ENCODE assay signal across 14 mouse cellular contexts in the genomic region with DNA sequence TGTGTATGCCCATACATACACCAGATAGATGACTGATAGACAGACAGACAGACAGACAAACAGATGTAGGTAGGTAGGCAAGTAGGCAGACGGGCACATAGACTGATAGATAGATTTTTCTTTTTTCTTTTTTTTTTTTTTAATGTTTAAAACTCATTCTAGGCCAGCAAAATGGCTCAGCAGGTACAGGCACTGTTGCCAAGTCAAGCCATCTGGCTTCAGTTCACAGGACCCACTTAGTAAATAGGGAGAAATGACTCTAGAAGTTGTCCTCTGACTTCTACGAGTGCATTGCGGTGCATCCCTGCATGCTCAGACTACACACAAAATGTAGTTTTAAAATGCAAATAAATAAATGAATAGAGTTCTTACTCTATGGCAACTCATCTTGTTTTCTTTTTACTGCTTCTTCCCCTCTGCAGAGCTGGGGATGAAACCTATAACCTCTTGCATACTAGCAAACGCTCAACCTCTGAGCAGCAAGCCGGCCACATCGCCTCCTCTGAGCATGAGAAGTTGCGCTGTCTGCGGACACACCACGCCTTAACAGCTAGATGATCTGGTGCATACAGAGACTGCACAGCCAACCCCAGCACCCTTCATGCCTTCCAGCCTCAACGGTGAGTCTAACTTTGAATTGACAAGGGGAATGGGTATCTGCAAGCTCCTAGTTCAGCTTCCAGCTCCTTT. TPM values are rescaled to one million over a fixed set of nuclear protein-coding genes. Genes with fewer than 3 reads are reported as not detected.
DNase-seq lines count a peak whose midpoint lies in the region.
"Had no signal": no experiment of that assay in that cellular context is flagged by ENCODE, and none has a peak within 500 bp of the region (broad histone marks: within the 10 kb centered on the region; RNA-seq: fewer than 3 reads in every experiment).

No protein-coding gene starts in this region.

- intact Hi-C loops in left cerebral cortex, postnatal 4 days (cut with DNase I) = no loop called here
- intact Hi-C loops in left cerebral cortex, postnatal 10 days (cut with DNase I) = no loop called here

- peak; percentile 44 for DNase-seq in left cerebral cortex, postnatal 4 days
- DNase-seq in left cerebral cortex, postnatal 10 days (ENCODE audit: extremely low spot score in 1 of 2, low spot score in 2 of 2) = no peak
- DNase-seq in cerebellum, adult 11 months = peak; percentile 77
- DNase-seq in cerebellum, adult 8-10 months = peak; percentile 79
- peak; percentile 82 to 86 for DNase-seq in cerebellum, postnatal 36 days
- DNase-seq in kidney, adult 8-10 months = no peak
- DNase-seq in urinary bladder, postnatal 36 days (ENCODE audit: low spot score in 2 of 2) = no peak
- DNase-seq: gastrocnemius, postnatal 25 days; kidney, adult 2 months; kidney, postnatal 10 days; lung, postnatal 36 days; thymus, adult 18-20 months; thymus, postnatal 4 days had no signal

RNA-seq across cellular contexts. Expression of a gene that starts 16.1 kb away (rescaled TPM):
- not detected for total RNA-seq in left cerebral cortex, postnatal 4 days (2021)
- total RNA-seq in left cerebral cortex, postnatal 10 days (2021) = under 1 TPM; 0.41 to 0.55 TPM
- total RNA-seq: ES-E14; gastrocnemius, postnatal 25 days had no signal

RNA-seq across cellular contexts. Expression of a gene that starts 18.0 kb away (rescaled TPM):
- 10 to 100 TPM; 15.2 to 21.8 TPM for total RNA-seq in left cerebral cortex, postnatal 4 days (2021)
- total RNA-seq in left cerebral cortex, postnatal 10 days (2021) = 10 to 100 TPM; 17.4 to 17.6 TPM

RNA-seq across cellular contexts. Expression of a gene that starts 41.6 kb away (rescaled TPM):
- 1 to 10 TPM; 3.7 to 4.0 TPM for total RNA-seq in left cerebral cortex, postnatal 4 days (2021)
- 1 to 10 TPM; 2.1 to 3.9 TPM for total RNA-seq in left cerebral cortex, postnatal 10 days (2021)

RNA-seq across cellular contexts. Expression of a gene that starts 44.6 kb away (rescaled TPM):
- 10 to 100 TPM; 29.1 to 30.1 TPM for total RNA-seq in left cerebral cortex, postnatal 4 days (2021)
- 10 to 100 TPM; 29.3 to 31.7 TPM for total RNA-seq in left cerebral cortex, postnatal 10 days (2021)

RNA-seq across cellular contexts. Expression of a gene that starts 56.9 kb away (rescaled TPM):
- total RNA-seq in left cerebral cortex, postnatal 4 days (2021) = 100 to 1,000 TPM; 219 to 224 TPM
- 100 to 1,000 TPM; 255 TPM for total RNA-seq in left cerebral cortex, postnatal 10 days (2021)

Comparison
In these comparisons a context has a peak if more than half of its experiments do, and no peak if none do; other contexts are left out.
1. DNase-seq: peak in left cerebral cortex, postnatal 4 days (single experiment), cerebellum, adult 11 months (single experiment), cerebellum, adult 8-10 months (single experiment) and cerebellum, postnatal 36 days (2 of 2); none in left cerebral cortex, postnatal 10 days (0 of 2), kidney, adult 8-10 months (0 of 2) and urinary bladder, postnatal 36 days (0 of 2).